Mouse (Mus musculus) gastrocnemius, adult 18-20 months (tissue): ENCODE data around the gene Gal3st2. TPM values are rescaled to one million over a fixed set of nuclear protein-coding genes. Genes with fewer than 3 reads are reported as not detected.
"Not testable (repeated sequence)": the region's sequence is repeated elsewhere in the genome, so short reads cannot be mapped to it uniquely, and the experiment has no call there.

Experiments used
- DNase-seq: peaks from one replicate; pipeline ENCODE4 v3.0.0; 2021; ENCODE audit warnings: low spot score
- long read RNA-seq, 2 experiments: library from polyadenylated mRNA; stranded (forward); transcript quantifications; one replicate each; pipeline ENCODE4 v2.0.0; 2021
- total RNA-seq, 2 experiments: library from RNA; stranded (reverse); gene quantifications; 2 replicates each; pipeline ENCODE4 v1.2.3; 2021

Gal3st2 gene
- total RNA-seq: not detected
- long read RNA-seq, experiment 1: 0 reads
- long read RNA-seq, experiment 2: 0 reads

DNA sequence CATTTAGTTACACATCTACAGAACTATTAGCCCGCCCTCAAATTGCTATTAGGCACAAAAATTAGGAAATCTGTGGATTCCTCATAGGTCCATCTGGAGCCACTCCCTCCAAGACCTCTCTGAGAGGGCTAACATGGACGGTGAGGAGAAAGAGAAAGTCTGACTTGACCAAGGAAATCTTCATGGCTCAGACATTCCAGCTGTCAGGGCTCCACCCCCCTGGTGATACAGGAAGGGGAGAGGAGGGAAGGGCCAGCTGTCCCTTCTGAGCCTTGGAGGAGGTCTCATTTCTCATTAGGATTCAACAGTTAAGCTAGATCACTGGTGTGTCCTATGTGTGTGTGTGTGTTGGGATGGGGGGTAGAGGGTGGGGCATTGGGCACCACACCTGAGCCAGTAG, at the start of gene Gal3st2:
Gene Gal3st2, plus strand, starts transcription at position 259 of the 400 bp plus-strand sequence.
- not testable (repeated sequence) for DNase-seq

DNA sequence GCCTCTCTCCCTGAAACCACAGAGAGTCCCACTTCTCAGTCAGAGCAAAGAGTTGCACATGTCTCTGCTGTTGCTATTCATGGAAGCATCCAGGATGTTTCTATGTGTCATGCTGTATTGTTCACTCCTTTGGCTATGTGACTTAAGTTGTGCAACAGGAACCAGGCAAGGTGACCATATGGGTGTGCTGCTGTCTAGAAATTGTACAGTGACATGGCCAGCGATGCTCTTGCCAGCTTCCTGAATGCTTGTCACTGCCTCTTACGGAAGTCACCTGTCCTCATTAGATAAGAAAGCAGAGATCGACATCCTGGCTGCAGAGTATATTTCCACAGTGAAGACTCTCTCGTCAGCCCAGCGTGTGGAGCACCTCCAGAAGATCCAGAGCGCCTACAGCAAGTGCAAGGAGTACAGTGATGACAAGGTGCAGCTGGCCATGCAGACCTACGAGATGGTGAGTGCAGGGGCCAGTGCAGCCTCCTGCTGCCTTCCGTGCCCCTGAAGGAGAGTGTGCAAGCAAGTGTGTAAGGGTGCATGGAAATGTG, 49.5 kb upstream of the Gal3st2 start:
- DNase-seq: no peak

DNA sequence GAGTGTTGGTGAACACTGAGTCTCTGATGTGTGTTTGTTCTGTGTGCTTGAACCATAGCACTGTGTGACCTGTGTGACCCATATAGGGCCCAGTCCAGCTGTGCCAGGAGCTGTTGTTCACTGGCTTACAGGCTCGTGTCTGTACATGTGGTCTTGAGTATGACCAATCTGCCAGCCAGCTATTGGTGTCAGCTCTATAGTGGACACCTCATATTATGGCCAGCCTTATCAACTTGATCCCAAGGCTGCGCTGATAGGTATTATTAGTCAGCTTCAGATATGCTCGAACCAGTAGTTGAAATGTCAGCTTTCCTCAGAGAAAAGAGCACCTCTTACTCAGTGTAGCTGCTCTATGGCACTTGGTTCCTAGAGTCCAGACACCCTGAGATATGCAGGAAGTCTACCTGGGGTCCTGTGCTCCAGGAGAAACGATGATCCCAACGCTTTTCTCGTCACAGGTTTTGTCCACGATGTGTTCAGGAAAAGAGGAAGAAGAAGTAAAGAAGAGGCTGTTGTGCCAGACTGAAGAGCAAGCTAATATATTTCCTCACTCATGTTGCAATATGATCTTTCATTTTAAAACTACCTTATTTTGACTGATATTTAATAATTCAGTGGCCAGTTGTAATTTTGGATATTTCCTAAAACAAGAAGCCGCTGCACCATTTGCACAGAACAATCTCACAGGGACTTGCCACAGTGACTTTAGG, 43.1 kb upstream of the Gal3st2 start:
- no peak for DNase-seq

DNA sequence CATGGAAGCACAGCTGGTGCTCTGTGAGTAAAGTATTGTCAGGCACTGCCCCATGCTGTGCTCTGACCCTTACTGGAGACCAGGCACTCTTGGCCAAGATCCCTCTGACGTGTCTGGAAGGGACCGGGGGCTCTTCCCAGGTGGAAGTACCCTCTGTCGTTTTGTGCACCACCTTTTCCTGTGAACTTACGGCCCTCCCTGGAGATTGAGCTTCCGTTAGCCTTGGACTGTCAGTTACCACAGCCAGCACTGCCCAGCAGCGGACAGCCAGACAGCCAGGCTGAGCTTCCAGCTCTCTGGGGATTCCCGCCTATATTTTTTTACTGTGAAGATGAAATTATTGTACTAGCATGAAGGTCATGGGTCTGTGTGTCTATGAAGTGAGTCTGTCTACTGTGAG, 42.4 kb upstream of the Gal3st2 start:
- no peak for DNase-seq

DNA sequence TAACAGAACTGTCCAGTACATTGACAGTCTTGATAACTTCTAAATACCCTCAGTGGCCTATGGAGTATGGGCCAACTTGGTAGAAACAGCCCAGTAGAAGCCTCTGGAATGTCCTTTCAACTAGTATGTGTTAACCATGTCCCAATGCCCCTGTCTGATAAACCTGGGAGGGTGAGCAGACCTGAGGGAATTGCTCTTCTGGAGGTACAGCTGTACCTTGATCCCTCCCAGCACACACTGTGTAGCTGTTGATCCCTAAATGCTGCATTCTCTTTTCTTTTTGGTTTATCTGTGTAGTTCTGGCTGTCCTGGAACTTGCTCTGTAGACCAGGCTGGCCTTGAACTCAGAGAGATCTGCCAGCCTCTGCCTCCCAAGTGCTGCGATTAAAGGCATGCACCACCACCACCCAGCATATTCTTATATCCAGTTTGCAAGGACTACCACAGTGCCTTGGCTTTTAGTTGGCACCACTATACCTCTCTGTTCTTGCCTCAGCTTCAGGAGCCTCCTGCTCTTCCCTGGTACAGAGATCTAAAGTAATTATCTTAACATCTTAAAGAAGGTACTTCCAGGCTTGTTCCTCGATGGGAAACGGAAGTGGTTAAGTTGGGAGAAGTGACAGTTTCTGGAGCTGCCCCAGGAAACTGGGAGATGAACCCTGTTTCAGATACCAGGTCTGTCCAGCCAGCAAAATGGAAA, 37.2 kb upstream of the Gal3st2 start:
- no peak for DNase-seq

DNA sequence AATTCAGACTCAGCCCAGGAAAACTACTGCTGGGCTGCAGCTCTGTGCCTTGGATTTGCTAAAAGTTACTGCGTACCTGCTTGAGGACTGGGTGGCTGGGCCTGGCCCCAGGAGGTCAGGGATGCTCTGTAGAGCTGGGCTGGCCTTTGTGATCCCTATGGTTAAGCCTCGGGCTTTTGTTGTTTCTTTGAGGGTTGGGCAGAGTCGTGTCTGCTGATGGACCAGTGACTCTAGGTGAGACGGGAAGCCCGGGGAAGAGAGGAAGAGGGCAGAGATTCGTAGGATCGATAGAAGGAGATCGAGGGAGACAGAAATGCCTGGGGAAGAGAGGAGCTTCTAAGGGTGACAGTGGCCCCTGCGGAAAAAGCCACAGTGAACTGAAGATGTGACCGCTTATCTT, 36.5 kb upstream of the Gal3st2 start, which contains the start of gene D2hgdh:
Gene D2hgdh, plus strand, starts transcription at position 301 of the 400 bp plus-strand sequence.
- DNase-seq: no peak

DNA sequence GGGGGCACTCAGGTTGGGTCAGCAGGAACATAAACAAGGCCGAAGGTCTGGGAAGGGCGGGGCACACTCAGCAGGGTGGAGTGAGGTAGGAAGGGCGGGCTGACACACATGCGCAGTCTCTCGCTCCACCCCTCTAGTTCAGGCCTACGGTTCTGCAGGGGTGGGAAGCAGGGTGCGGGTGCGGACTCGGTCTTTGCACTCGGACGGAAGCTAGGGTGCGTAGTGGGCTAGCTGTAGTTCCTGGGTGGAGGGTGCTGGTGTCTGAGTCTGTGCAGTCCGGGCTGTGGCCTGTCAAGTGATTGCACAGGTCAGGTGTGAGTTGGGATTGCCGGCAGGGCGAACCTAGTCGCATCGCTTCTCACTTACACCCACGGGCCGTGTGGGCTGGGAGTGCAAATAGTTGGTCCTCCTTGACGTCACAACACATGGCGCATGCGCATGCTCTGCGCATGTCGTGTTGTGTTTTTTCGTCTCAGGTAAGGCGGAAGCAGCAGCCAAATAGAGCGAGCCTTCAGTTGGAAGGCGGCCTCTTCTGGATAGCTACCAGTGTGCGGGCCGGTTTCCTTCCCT, 35.9 kb upstream of the Gal3st2 start:
- DNase-seq: peak; percentile 95

DNA sequence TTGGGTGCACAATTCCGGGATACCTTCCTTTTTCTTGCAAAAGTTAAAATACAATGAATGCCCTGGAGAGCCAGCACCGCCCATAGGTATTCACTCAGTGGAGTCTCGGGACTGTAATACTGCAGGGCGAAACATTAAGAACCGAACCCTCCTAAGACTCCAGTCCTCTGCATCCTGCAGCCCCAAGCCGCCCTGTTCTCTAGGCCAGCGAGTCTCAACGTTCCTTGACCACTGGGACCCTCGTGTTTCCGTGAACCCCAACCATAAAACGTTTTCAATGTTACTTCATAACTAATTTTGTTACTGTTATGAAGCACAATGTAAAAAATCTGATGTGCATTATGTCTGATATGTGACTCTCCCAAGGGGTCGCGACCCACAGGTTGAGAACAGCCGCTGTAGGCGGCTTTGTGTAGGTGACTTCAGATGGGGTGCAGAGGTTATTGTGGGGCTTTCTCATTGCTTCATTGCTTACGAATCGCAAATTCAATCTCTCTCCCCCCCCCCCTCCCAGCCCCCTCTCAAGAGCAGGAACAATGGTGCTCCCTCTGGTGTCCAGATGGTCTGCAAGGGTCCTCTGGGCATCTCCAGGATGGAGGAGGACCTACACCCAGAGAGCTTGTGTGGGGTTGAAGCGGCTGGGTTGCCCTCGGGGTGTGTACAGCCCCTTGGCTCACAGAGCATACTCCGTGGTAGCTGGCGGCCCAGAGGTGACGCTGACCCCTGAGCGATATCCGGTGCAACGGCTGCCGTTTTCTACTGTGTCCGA, 35.2 kb upstream of the Gal3st2 start:
- no peak for DNase-seq

DNA sequence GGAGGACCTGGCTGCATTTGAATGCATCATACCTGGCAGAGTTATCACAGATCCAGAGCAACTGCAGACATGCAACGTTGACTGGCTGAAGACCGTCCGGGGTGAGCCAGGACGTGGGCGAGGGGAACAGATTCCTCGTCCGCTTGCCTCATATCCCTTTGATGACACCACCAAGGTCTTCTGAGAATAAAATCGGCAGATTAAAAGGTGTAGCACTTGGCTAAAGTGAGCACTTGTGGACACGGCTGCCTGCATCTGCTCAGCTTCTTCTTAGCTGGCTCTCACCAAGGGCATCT, 34.6 kb upstream of the Gal3st2 start:
- no peak for DNase-seq

DNA sequence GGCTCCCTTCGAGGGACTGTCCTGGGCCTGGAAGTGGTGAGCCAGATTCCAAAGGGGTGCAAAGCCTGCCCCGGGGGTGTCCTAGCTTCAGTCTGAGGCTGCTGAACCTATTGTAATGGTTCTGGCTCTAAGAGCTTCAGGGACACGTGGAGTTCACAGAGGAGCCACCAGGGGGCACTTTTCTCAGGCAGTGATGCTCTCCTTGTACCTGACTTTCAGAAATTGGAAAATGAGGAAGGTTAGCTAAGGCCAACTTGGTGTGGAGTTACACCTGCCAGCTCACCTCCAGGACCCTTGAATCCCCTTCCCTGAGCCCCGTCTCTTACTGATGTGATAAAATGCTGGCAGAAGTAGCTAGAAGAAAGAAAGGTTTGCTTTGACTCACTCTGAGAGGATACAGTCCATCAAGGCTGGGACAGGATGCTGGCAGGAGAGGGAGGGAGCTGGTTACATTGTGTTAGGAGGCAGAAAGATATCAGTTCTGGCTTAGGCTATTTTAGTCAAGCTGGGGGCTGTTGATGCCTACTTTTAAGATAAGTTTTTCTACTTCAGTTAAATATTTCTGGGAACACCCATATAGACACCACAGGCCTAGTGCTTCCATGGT, 28.2 kb upstream of the Gal3st2 start:
- DNase-seq: not testable (repeated sequence)

DNA sequence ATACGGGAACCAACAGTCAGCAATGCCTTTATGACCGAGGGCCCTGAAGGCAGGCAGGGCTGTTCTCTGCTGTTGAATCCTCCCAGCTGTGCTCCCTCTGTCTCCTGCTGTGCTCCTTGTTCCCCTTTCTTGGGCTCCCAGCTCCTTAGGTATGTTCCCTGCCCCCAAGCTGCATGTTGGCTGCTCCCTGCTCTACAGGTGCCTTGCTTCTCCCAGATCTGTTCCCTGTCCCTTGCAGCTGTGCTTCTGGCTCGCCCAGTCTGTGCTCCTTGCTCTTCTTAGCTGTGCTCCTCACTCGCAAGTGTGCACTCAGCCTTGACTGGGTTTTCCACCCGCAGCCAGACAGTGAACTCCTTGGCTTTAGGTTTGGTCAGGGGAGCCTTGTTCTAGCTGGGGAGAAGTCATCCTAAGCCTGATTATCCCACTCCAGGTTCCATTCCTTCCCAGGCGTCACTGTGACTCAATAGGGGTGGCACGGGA, 26.4 kb upstream of the Gal3st2 start:
- DNase-seq: no peak

DNA sequence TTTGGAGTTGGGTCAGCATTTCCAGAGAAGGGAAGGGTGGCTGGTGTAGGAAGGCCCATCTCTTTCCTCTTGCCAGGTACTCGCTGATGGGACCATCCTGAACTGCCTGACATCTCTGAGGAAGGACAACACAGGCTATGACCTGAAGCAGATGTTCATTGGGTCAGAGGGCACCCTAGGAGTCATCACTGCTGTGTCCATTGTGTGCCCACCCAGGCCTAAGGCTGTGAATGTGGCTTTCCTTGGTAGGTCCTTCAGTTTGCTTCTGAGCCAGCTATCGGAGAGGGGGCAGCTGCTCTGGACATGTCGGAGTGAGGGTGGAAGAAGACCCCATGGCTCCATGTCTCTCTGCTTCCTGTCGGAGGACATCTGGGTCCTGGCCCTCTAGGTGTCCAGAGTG, 25.9 kb upstream of the Gal3st2 start:
- DNase-seq: no peak

DNA sequence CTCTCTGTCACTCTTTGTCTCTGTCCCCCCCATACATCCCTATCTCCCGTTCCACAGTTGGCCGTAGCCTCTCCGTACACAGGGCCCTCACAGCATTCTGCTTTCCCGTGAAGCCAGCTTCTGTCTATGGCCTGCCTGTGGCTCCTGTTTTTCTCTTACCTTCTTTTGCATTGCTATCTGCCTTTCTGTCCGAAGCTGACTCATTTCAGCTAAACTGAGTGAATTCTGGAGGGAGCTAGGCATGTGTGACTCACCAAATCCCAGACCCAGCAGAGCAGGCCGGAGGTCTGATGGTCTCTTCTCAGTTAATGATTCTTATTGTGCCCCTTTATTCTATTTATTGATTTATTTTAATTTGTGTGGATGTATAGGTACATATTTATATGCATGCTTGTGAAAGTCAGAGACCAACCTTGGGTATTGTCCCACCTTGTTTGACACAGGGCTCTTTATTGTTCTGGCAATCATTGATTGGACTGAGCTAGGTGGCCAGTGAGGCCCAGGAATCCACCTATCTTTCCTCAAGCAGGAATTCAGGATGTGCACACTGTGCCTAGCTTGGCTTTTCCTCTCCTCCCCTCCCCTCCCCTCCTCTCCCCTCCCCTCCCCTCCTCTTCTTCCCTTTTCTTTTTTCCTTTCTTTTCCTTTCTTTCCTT, 25.1 kb upstream of the Gal3st2 start:
- no peak for DNase-seq

DNA sequence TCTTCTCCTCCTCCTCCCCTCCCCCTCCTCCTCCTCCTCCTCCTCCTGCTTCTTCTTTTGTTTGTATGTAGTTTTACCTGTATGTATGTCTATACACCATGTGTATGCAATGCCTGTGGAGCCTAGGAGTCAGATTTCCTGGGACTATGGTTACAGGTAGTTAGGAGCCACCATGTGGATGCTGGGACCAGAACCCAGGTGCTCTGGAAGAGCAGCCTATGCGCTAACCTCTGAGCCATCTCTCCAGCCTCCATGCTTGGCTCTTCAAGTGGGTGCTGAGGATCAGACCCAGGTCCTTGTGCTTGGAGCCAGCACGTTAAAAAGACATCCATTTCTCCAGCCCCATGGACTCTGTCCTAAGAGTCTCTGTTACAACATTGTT, 24.6 kb upstream of the Gal3st2 start:
- DNase-seq: no peak

DNA sequence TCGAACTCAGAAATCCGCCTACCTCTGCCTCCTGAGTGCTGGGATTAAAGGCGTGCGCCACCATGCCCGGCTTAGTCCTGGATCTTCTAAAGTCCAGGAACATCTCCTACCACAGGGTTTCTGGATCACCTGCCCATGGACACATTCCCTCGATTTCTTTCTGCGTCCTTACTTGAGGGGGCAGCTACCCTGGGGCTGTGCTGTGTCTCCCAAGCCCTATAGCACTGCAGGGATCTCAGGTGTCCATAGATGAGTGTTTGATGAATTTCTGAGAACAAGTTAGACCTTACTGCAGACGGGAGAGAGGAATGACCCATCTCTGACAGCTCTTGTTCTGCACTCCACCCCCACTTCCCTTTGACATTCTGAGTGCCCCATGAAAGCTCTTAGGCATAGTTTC, 23.8 kb upstream of the Gal3st2 start:
- no peak for DNase-seq

DNA sequence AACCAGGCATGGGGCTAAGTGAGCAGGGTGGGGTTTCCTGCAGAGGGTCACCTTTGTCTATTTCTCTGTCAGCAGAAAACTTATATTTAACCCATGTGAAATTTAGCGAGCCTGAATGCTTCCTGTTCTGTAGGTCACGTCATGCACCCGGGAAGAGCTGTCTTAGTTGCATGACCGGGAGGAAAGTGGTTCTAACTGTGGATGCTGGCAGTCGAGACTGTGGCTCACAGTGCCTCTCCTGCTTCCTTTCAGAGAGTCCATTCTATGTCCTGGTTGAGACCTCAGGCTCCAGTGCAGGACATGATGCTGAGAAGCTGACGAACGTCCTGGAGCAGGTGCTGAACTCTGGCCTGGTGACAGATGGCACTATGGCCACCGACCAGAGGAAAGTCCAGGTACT, 22.5 kb upstream of the Gal3st2 start:
- DNase-seq: not testable (repeated sequence)

DNA sequence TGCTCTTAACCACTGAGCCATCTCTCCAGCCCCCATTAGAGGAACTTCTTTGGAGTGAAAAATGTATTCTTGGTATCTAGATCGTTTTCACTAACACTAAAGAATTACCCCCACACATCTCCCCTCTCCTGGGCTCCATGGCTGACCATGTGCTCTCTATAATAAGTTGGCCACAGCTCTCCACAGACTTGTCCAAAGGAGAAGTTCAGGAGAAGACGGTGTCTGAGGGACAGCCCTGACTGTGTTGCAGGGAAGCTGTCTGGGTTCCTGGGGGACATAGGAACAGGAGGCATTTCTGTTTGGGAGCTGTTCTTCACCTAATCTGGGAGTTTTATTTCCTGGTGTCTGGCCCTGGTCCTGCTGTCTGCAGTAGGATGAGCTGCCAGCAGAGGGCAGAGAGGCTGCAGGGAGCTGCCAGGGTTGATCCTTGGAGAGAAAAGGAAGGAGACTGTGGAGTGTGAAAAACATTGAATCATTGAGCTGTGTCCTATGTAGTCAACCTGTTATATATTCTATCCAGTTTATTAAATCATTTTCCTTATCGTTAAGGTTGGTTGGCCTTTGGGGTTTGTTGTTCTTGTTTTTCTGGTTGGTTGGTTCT, 15.2 kb upstream of the Gal3st2 start:
- not testable (repeated sequence) for DNase-seq

DNA sequence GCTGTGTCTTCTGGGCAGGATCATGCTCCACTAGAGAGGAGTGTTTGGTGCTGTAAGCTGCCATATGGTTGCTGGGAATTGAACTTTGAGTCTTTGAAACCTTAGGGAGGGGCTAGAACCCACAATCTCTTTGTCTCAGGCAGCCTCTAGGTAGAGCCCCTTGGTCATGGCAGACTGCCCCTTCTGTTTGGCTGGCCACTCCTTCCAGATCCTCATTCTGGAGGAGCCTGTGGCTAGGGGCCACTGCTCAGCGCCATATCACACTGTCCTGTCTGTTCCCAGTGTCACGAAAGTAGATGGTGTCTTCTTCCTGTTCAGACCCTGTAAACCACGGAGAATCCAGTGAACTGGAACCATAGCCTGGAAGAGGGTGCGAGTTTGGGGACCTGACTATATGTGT, 5.3 kb upstream of the Gal3st2 start:
- DNase-seq: not testable (repeated sequence)

DNA sequence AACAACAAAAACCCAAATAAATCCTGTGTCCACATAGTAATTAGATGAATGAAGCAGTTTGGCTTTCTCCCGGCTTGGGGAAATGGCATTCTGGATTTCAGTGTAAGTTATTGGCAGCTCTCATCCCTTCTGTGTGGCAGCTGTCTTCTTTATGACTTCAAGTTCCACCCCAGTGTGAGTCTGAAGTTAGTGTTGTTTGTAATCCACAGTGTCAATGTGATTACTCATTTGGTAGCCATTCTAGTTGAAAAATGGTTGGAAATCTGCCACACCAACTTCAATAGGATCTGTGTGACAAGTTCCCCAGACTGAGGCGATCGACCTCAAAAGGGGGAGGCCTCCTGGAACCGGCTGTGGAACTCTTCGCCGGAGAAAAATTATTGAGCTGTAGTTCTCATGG, 3.7 kb upstream of the Gal3st2 start:
- DNase-seq: no peak

DNA sequence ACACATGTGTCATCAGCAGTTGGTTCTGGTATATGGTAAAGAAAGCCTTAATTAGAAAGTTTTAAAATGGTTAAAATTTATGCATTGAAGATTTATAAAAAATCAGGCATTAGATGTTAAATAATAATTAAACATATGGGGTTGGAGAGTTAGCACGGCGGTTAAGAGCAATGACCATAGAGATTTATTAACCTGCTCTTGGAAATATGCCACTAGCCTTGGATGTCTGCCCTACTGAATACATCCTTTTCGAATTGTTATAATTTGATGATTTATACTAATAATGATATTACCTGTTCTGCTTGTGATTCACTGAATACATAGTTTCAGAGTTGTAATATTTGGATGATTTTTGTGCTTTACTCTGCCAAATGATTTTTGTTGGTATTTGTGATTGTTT, 3.1 kb upstream of the Gal3st2 start:
- DNase-seq: no peak
